Comparison of ENCODE assay signal across 8 mouse cellular contexts in genomic region chr10:76346043-76346491, GRCm38 (mm10). TPM values are rescaled to one million over a fixed set of nuclear protein-coding genes. Genes with fewer than 3 reads are reported as not detected.
DNase-seq lines count a peak whose midpoint lies in the region; ATAC-seq and TF ChIP-seq lines count a peak whose summit lies in the region.

No protein-coding gene starts in this region.

- H3K4me3 ChIP-seq in megakaryocyte, embryonic 14.5 days (replicated peaks), result peak overlapping the region; percentile 94
- peak overlapping the region; percentile 97 for H3K4me3 ChIP-seq in heart, postnatal 0 days (ENCODE audit: low read depth, low read length)

- peaks cover 21% of the 10 kb centered on the region for H3K4me1 ChIP-seq in megakaryocyte, embryonic 14.5 days
- H3K4me1 ChIP-seq in heart, postnatal 0 days (ENCODE audit: control insufficient read depth, insufficient read depth), result peaks cover 15% of the 10 kb centered on the region

- peak overlapping the region; percentile 92; the same call in 1 of the 2 replicates for H3K27ac ChIP-seq in heart, postnatal 0 days (ENCODE audit: low read depth)

- H3K36me3 ChIP-seq in megakaryocyte, embryonic 14.5 days (replicated peaks; ENCODE audit: low read length), result peaks cover 28% of the 10 kb centered on the region
- H3K36me3 ChIP-seq in heart, postnatal 0 days (replicated peaks; ENCODE audit: control insufficient read depth, insufficient read depth, low read length), result peaks cover 21% of the 10 kb centered on the region

- peak overlapping the region; percentile 85 for H3K4me2 ChIP-seq in heart, postnatal 0 days (ENCODE audit: low read depth, low read length)

- H3K9me3 ChIP-seq in megakaryocyte, embryonic 14.5 days, result no peaks in the 10 kb centered on the region
- no peaks in the 10 kb centered on the region for H3K9me3 ChIP-seq in heart, postnatal 0 days (replicated peaks; ENCODE audit: control insufficient read depth, low read length)

- peak; percentile 26 for DNase-seq in embryo, embryonic 10.5 days (ENCODE audit: low spot score)
- DNase-seq in heart, postnatal 0 days (ENCODE audit: low spot score), result no peak
- DNase-seq in kidney, postnatal 36 days, result peak; percentile 45 to 59
- DNase-seq in mesoderm, embryonic 11.5 days (ENCODE audit: low read depth, low spot score), result peak; percentile 14
- no peak for DNase-seq in right cerebral cortex, postnatal 4 days
- no peak for DNase-seq in layer of hippocampus, postnatal 14 days (ENCODE audit: low spot score in 2 of 2)

- no peak for ATAC-seq in megakaryocyte, adult 5-6 weeks (ENCODE audit: poor library complexity, severe bottlenecking)
- no peak for ATAC-seq in heart, postnatal 0 days (ENCODE audit: insufficient read depth, low read depth)

- no peaks in the 10 kb centered on the region for H3K27me3 ChIP-seq in megakaryocyte, embryonic 14.5 days (replicated peaks)
- H3K27me3 ChIP-seq in heart, postnatal 0 days (ENCODE audit: control insufficient read depth, insufficient read depth, low read length), result no peaks in the 10 kb centered on the region

- 7% methylated on average over 8 of the region's 8 CpGs for WGBS in heart, postnatal 0 days

- TF ChIP-seq CTCF in heart, postnatal 0 days (IDR thresholded peaks at IDR 0.05; ENCODE audit: low read depth), result no peak

- H3K9ac ChIP-seq in heart, postnatal 0 days (replicated peaks; ENCODE audit: low read depth, low read length), result peak overlapping the region; percentile 92; the same call in 1 of the 2 replicates

- TF ChIP-seq EP300 in heart, postnatal 0 days (IDR thresholded peaks at IDR 0.05; ENCODE audit: low read depth), result no peak

RNA-seq across cellular contexts. Expression of gene Dip2a, which starts 1.0 kb away (rescaled TPM):
- polyA plus RNA-seq in megakaryocyte, embryonic 14.5 days (2012; ENCODE audit: insufficient read depth, low replicate concordance), result 2.1 and 6.7 TPM in 2 replicates
- total RNA-seq in megakaryocyte, adult 5-6 weeks (2015), result 3.6 and 4.3 TPM in 2 replicates
- 5.1 and 5.3 TPM in 2 replicates for total RNA-seq in megakaryocyte, adult 5-6 weeks (2017)
- total RNA-seq in heart, postnatal 0 days (2014; rRNA removed; ENCODE audit: low replicate concordance), result 23.8 and 47.4 TPM in 2 replicates
- polyA plus RNA-seq in heart, postnatal 0 days (2015; fragmentation: Nextera tagmentation; extraction: Ambion mirVana), result 4.3 and 5.7 TPM in 2 replicates
- 10 to 100 TPM; 55.0 to 65.6 TPM for total RNA-seq in layer of hippocampus, postnatal 14 days (2021)

Comparison
In these comparisons a context has a peak if more than half of its experiments do, and no peak if none do; other contexts are left out.
1. DNase-seq: peak in embryo, embryonic 10.5 days (single experiment), kidney, postnatal 36 days (2 of 2) and mesoderm, embryonic 11.5 days (single experiment); none in heart, postnatal 0 days (single experiment), right cerebral cortex, postnatal 4 days (single experiment) and layer of hippocampus, postnatal 14 days (0 of 2).